Mouse (Mus musculus) B cell, adult 62 days (primary cell): ENCODE data around the gene Ptafr. TPM values are rescaled to one million over a fixed set of nuclear protein-coding genes. Genes with fewer than 3 reads are reported as not detected.

ENCODE experiments used
- total RNA-seq: library from RNA; stranded (reverse); gene quantifications from 4 replicates; pipeline ENCODE4 v1.2.4, GENCODE M21; 2023

The Ptafr gene
- 1.0 to 1.8 TPM (median 1.1 TPM) in 4 replicates for total RNA-seq

DNA sequence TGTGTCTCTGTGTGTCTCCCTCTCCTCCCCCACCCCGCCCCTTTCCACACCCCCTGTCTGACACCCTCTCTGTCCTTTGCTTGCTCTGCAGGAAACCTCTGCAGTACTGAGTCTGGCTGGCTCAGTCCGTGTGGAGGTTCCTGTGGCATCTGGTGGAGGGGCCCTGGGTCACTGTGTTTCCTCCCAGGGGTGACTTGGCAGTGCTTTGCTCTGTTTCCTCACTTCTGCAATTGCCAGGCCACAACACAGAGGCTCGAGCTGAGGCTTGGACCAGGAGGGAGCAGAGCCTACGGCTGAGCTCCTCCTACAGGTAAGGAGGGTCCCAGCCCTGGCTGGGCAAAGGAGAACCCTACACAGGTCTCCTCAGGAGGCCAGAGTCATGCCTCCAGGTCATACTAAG is at the start of gene Ptafr:
Ptafr (plus strand) TSS at position 103 of the 400 bp plus-strand sequence.

DNA sequence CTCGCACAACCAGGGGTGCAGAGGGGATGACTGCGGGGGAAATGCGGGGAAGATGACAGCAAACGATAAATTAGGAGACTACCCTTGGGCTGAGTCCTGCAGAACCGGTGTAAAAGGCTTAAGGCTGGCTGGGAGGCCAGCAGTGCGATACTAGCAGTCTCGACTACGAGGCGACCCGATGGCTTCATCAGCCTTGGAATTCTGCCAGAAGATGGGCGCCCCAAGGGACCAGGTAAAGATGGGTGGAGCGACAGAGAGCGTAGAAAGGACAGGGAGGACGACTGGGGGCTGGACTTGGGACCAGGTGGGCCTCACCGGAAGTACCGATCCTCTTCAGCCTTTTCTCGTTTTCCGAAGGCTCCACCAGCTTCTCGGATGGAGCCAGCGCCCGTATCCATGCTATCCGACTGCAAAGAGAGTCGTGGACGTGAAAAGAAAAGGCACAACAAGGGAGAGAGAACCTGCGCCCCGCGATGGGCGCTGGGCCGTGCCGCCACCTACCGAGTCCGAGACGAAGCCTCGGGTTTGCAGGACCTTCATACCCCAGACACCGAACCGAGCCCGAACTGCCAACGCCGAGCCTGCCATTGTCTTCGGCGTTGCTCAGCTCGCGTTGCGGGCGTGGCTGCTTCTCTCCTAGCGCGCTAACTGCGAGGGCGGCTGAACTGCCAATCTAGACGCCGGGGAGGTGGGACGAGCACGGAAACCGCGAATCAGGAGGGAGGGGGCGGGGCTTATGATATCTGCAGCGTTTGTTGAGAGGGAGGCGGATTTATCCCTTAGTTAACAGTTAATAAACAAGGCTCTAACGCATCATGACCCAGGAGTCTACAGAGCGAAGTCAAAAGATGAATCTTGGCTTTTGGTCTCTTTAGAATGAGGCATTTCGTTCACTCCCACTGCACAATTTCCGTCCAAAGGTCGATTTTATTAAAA is 30.6 kb upstream of the Ptafr start, which contains the start of gene Atpif1:
Atpif1 (minus strand) TSS at position 679 of the 936 bp plus-strand sequence.

DNA sequence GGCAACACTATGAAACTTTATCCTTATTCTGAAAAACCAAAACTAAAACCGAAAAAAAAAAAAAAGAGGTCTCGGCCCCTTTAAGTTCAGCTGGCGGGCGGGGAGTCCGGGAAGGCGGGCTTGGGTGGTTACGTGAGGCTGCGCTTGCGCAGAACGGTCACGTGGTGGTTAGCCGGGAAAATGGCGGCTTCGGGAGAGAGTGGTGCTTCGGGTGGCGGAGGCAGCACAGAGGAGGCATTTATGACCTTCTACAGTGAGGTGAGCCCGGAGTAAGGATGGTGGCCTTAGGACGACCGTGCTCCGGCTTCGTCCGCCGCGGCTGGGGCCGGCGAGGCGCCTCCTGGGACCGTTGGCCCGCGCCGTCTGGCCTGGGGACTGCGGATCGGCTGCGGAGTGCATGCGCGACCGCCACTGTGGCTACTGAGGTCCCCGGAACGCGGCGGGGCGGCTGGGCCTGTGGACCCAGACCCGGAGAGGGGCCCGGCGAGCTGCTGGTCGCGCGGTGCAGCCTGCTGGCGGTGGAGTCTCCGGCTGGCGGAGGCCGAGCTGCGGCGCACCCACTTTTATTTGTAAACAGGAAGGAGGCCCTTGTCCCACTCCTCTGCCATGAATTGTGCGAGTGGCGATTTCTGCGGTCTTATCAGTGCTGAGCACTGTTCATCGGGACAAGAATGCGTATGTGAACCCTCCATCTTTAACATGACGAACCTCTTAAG is 28.3 kb upstream of the Ptafr start, which contains the start of gene Dnajc8:
Dnajc8 (plus strand) TSS at position 145 of the 716 bp plus-strand sequence.

Other genes with a start within 250 kb of the Ptafr start
- gene Trnau1ap, start 234.5 kb upstream of the Ptafr start, total RNA-seq = 32.7 to 41.4 TPM (median 35.7 TPM) in 4 replicates
- gene Rcc1, start 210.5 kb upstream of the Ptafr start, total RNA-seq = 14.4 to 22.8 TPM (median 19.2 TPM) in 4 replicates
- 26.5 to 32.2 TPM (median 30.3 TPM) in 4 replicates for gene Phactr4, start 141.6 kb upstream of the Ptafr start, total RNA-seq
- 5.9 to 9.8 TPM (median 7.9 TPM) in 4 replicates for gene Med18, start 100.1 kb upstream of the Ptafr start, total RNA-seq
- 14.1 to 17.0 TPM (median 15.1 TPM) in 4 replicates for gene Sesn2, start 53.6 kb upstream of the Ptafr start, total RNA-seq
- 55.2 to 65.4 TPM (median 56.6 TPM) in 4 replicates for gene Atpif1, start 30.4 kb upstream of the Ptafr start, total RNA-seq
- 92.2 to 111 TPM (median 104 TPM) in 4 replicates for gene Dnajc8, start 28.5 kb upstream of the Ptafr start, total RNA-seq
- 30.6 to 39.6 TPM (median 35.5 TPM) in 4 replicates for gene Eya3, start 74.9 kb downstream of the Ptafr start, total RNA-seq
- 1.3 to 2.7 TPM (median 2.6 TPM) in 4 replicates for gene Xkr8, start 168.5 kb downstream of the Ptafr start, total RNA-seq
- 0.29 TPM in 1 of 4 replicates, not detected in the others for gene Smpdl3b, start 193.2 kb downstream of the Ptafr start, total RNA-seq
- gene Rpa2, start 204.3 kb downstream of the Ptafr start, total RNA-seq = 40.5 to 47.5 TPM (median 45.2 TPM) in 4 replicates
- gene Themis2, start 232.3 kb downstream of the Ptafr start, total RNA-seq = 133 to 134 TPM (median 133 TPM) in 4 replicates